Mouse (Mus musculus) urinary bladder, postnatal 4 days (tissue): Measurements from ENCODE around the gene Esr2.

Experiments
- DNase-seq, 2 experiments: peaks; one replicate each; pipeline ENCODE4 v3.0.0; 2021 to 2022; ENCODE audit warnings: low spot score in 2 of 2

Gene Esr2

DNA sequence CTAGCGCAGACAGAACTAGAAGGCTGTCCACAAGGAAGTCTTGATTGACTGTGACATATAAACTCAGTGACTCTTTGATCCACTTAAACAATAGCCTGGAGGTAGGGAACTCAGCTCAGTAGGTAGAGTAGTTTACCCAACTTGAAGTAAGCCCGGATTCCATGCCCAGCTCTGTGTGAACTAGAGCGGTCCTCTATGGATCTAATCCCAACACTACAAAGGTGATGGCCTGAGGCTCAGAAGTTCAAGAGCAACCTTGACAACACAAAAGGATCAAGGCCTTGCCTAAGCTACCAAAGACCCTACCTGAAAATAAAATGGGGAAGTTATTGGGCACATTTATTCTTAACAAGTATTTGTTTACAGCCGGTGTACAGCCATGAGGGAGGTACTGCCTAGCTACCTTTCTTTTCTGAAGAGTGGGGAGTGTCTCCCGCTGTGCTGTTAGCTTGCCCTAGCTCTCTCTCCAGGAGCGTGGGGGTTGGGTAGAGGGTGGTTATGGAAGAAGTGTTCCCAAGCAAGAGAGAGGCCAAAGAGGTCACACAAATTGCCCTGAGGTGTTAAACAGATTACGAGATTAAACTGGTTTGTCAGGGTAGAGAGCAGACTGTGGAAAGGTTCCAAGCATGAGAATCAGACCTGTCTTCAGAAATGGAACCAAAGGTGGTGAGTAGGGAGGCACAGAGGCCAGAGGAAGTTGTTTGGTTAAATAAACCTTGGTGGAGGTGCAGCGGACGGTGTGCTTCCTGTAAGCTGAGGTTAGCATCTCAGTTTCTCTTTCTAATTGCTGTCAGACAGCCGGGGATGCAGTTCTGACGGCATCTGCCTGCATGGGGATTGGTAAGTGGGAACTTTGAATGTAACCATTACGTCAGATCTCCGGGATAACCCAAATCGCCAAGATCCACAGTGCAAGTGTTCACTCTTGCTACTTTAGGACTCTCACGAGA, 90.8 kb downstream of the Esr2 start:
- no peak for DNase-seq

DNA sequence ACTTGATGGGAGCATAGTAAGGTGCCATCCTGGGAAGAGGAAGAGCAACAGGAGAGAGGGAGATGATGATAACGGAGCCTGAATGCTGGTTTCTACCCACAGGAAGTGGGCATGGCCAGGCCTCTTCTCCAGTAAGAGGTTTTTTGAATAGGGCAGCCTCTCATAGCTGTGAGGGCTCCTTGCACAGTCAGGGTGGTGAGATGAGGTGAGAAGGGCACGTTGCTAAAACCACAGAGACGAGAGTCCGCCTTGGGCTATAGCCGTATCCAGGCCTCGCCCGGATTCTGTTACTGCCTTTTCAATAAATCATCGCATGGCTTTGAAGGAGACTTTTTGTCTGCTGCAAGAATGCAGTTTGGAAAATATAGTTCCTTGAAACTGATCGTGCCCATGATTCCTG, 92.0 kb downstream of the Esr2 start:
- no peak for DNase-seq

DNA sequence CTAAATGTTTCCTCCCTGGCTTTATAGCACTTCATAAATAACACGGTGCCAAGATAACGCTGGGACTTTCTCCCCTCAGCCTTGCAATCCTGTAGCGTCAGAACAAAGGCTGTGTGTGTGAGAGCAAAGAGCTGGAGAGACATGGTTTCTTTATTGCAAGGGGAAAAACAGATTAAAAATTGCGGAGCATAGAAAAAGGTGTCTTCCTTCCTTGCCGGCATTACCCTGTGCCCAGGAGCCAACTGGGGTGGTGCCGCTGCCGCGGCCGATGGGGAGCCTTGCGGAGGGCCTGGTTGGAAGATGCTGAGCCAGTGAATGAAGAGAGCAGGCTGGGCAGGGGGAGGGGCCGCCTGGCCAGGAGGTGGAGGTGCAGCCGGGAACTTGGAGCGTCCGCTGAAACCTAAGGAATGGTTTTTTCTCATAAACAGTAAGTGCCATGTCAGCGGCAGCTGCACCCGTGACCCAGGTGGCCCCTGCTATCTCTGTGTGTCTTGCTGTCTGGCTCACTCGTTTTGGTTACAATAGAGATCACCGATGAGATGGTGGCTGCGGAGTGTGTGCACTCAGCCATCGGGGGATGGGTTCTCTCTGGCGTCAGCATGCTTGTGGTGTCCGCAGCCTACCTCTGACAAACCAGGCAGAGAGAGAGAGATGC, 95.4 kb downstream of the Esr2 start:
- no peak for DNase-seq

DNA sequence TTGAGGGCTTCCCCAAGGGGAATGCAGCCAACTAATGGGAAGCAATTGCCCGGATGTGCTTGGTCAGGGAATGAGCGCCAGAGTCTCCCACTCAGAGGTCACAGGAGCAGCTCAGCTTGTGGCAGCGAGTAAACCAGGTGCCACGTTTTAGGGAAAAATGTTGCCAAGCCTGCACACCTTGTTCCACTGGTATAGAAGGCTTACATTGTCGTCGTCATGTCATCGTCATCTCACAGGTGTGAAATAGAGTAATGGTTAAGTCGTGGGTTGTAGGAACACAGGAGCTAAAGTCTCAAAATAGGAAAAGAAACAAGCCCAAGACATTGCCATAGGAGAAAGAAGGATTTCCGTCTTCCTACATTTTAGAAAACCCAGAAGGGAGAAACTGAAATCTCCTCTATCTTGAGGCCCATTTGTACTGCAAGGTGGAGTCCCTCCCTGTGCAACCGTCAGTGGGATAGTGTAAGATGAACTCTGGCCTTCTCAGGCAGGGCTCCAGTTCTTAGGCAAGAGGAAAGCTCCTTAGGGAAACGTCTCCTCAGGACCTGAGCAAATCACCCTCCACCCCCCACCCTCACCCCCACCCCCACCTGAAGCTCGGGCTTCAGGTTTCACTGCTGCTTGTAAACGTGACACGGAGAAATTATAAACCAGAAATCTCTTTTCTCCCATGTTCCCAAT, 96.0 kb downstream of the Esr2 start:
- no peak for DNase-seq

- no peak for DNase-seq
Measured at GRCm38 (mm10) chr12:76073981-76074380, 103.1 kb downstream of the Esr2 start.

DNA sequence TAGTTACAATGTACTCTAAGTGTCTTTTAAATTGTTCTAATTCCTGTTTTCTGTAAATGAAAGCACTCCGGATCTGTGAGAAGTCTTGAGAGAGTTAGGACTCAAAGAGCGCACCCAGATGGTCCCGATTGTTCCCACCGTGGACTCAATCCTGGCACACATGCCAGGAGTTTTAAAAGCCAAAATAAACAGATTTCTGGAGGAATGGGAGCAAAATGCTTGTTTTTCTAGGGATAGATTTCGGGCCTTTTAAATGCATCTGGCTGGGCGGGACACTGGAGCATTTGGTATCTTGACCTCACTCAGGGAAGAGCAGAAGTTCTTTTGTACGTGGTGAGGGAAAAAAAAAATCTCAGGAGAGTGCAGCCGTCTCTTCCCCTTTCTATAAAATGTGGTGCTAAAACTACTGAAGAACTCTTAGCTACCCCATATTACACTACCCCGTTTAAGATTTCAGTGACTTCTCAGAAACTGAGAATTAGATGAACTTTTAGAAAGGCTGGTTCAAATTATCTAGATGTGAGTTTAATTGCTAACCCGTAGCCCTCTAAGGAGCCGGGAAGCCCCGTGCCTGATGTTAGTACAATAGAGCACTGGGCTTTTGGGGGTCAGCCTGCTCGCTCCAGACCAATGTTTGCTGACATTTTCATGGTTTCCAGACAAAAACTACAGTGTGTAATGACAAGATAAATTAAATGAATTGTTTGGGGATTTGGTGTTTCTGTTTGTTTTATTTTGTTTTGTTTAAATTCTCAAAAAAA, 103.8 kb downstream of the Esr2 start:
- DNase-seq: no peak

DNA sequence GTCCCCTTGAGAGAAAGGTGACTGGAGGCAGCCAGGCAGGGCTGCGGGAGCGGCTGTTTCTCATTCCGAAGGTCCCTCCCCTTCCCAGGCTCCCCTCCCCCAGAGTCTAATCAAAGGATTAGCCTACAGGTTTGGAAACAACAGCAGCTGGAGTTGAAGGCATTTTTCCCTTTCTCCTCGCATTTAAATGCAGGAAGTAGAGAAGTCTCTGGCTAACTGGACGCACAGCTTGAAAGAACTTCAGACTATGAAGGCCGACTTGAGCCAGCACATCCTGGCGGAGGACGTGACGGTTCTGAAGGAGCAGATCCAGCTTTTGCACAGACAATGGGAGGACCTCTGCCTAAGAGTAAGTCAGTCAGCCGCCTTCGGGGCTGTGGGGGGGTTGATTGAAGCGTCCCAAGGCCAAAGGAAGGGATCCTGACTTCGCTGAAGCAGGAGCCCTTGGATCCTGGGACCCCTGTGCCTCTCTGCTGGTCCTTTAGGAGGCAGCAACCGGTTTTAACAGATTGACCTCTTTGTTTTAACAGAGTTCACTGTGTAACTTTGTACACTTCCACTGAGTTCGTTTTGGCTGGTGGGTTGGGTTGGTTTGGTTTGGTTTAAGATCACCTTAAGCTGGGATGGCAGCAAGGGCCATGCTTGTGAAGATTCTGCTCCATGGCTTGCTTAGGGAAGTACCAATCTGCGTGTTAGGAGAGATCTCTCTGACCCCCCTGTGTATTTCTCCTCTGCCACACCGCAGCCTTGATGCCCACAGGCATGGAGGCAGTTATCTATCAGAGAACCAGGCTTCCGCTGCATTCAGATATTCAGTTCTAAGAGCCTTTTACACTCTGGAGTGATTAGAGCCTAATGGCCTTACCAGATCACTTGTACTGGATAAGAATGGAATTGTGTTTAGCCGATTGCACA, 104.9 kb downstream of the Esr2 start:
- no peak for DNase-seq
